Mouse (Mus musculus): ENCODE results near the gene Morn5. TPM values are rescaled to one million over a fixed set of nuclear protein-coding genes. Genes with fewer than 3 reads are reported as not detected.
A peak's percentile ranks its signal among the peaks of the same experiment; 100 is the strongest.

The Morn5 gene
- total and polyA plus RNA-seq, 3 experiments: 0.81 to 1.3 TPM; not detected in 1

DNA sequence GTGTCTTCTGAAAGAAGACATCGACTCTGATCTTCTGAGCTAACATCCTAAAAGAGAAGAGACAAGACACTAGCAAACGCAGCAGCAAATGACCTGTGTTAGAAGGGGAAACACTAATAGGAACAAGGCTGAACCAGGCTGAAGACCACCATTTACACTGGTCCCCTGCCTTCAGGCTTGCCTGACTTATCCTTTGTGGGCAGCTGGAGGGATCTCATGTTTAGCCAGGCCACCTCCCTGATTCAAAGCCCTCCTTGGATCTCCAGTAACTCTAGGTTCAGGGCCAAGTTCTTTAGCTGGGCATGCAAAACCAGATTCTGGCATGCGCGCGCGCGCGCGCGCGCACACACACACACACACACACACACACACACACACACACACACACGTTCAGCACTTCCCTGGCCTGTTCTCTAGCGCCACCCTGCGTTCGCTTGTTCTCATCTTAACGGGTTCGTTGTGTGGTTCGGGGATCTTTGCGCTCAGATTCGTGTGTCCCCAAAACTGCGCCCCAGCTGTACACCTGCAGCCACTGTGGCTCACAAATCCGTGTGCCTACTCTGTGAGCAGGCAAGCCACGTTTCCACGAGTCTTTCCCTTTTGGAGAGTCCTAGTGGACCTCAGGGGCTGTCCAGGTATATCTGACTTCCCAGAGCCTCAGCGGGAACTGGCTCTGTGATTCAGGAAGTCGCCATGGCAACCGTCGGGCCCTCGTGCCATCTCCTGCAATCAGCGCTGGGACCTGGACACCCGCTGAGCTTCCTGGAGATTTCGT is 27.7 kb upstream of the Morn5 start:
- no peak overlapping the region for H3K27ac ChIP-seq (ENCODE audit: control insufficient read depth, low read depth, low read length)
- H3K9ac ChIP-seq (ENCODE audit: control insufficient read depth, low read depth, low read length, poor library complexity, severe bottlenecking): no peak overlapping the region
- H3K4me3 ChIP-seq (ENCODE audit: control insufficient read depth in 1 of 2, insufficient read depth in 1 of 2, low read depth in 2 of 2, low read length in 2 of 2): no peak overlapping the region
- H3K36me3 ChIP-seq (ENCODE audit: control insufficient read depth in 1 of 2, insufficient read depth in 2 of 2, low read length in 2 of 2): no peaks in the 10 kb centered on the region
- no peaks in the 10 kb centered on the region for H3K79me2 ChIP-seq (ENCODE audit: control insufficient read depth, insufficient read depth, low read length, poor library complexity)
- H3K4me1 ChIP-seq (ENCODE audit: control insufficient read depth in 1 of 2, insufficient read depth in 2 of 2, low read length in 2 of 2): no peaks in the 10 kb centered on the region
- DNase-seq (ENCODE audit: low read depth, low spot score): peak; percentile 58
- no peak for TF ChIP-seq MAX (IDR thresholded peaks at IDR 0.05; ENCODE audit: low read length)
- TF ChIP-seq GABPA (IDR thresholded peaks at IDR 0.05; ENCODE audit: low read depth, low read length): no peak
- TF ChIP-seq MEF2A (IDR thresholded peaks at IDR 0.05; ENCODE audit: extremely low read depth, insufficient replicate concordance, low read depth, low read length, poor library complexity, severe bottlenecking): no peak
- no peak for TF ChIP-seq MAFK (IDR thresholded peaks at IDR 0.05; ENCODE audit: borderline replicate concordance, low read depth, low read length)
- peak; percentile 11; the same call in 1 of the 2 replicates for TF ChIP-seq SMC3 (IDR thresholded peaks at IDR 0.05; ENCODE audit: low read depth, low read length)
- TF ChIP-seq POLR2AphosphoS2 (IDR thresholded peaks at IDR 0.05; ENCODE audit: low read length): no peak
- no peak for TF ChIP-seq CHD1 (IDR thresholded peaks at IDR 0.05; ENCODE audit: low read depth, low read length)
- no peak for TF ChIP-seq ZMIZ1 (IDR thresholded peaks at IDR 0.05; ENCODE audit: low read depth, low read length)
- no peak for TF ChIP-seq UBTF (IDR thresholded peaks at IDR 0.05; ENCODE audit: borderline replicate concordance, insufficient read depth, low read depth, low read length)
- TF ChIP-seq ZC3H11A (IDR thresholded peaks at IDR 0.05; ENCODE audit: low read depth, low read length): no peak
- peak; percentile 51; the same call in 1 of the 2 replicates for TF ChIP-seq NRF1 (IDR thresholded peaks at IDR 0.05; ENCODE audit: insufficient read depth, low read depth, low read length, poor library complexity, severe bottlenecking)
- TF ChIP-seq GATA1 (IDR thresholded peaks at IDR 0.05; ENCODE audit: low read depth, low read length): no peak
- TF ChIP-seq MYC (IDR thresholded peaks at IDR 0.05; ENCODE audit: low read depth, low read length): no peak
- peak; percentile 14 for TF ChIP-seq RAD21 (IDR thresholded peaks at IDR 0.05; ENCODE audit: low read depth, low read length)
- TF ChIP-seq CTCF (IDR thresholded peaks at IDR 0.05 in 2 of 3, conservative IDR thresholded peaks at IDR 0.05 in 1 of 3; ENCODE audit: control insufficient read depth in 1 of 3, insufficient read depth in 1 of 3, low read depth in 2 of 3, low read length in 3 of 3, poor library complexity in 1 of 3, severe bottlenecking in 1 of 3): peak; percentile 39 to 61 (median 50); a peak in 5 of 6 replicates
- no peak for TF ChIP-seq TAL1 (IDR thresholded peaks at IDR 0.05; ENCODE audit: low read length)
- no peak for TF ChIP-seq BHLHE40 (IDR thresholded peaks at IDR 0.05; ENCODE audit: borderline replicate concordance, low read depth, low read length)
- H3K9me3 ChIP-seq (replicated peaks; ENCODE audit: insufficient read depth, low read length): no peaks in the 10 kb centered on the region
- H3K27me3 ChIP-seq (ENCODE audit: control insufficient read depth in 1 of 2, insufficient read depth in 2 of 2, low read length in 2 of 2): 0 out of 4 replicates have a peak, but pooled peaks cover 0 to 2% of the 10 kb centered on the region in 2 experiments

DNA sequence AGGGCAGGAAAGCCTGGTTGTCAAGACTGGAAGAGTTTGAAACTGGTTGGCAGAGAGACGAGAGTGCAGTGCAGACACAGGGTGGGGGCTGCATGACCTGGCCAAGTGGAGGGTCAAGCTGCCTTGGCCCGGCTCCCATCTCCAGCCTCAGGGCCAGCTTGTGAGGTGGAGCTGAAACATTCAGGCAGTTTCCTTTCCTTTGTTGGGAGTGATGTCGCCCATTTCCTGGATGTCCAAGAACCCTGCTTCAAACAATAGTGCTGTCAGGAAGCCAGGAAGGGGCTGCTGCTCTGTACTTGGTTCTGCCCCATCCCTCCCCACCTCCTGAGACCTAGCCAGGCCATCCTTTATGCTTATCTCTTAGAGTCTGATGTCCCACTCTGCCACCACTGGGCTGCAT is 26.0 kb upstream of the Morn5 start:
- TF ChIP-seq NRF1 (IDR thresholded peaks at IDR 0.05; ENCODE audit: insufficient read depth, low read depth, low read length, poor library complexity, severe bottlenecking) (no peak), NELFE (IDR thresholded peaks at IDR 0.05; ENCODE audit: low read depth, low read length) (no peak), ZKSCAN1 (IDR thresholded peaks at IDR 0.05; ENCODE audit: low read depth, low read length) (no peak), HCFC1 (IDR thresholded peaks at IDR 0.05; ENCODE audit: low read depth, low read length) (no peak), EP300 (IDR thresholded peaks at IDR 0.05; ENCODE audit: low read depth in 1 of 2, low read length in 2 of 2) (no peak), USF1 (IDR thresholded peaks at IDR 0.05; ENCODE audit: low read depth, low read length) (no peak), E2F4 (IDR thresholded peaks at IDR 0.05; ENCODE audit: borderline replicate concordance, low read depth, low read length) (no peak), RAD21 (IDR thresholded peaks at IDR 0.05; ENCODE audit: low read depth, low read length) (no peak)
- Histone ChIP-seq H3K4me1 (ENCODE audit: control insufficient read depth in 1 of 2, insufficient read depth in 2 of 2, low read length in 2 of 2) (no peaks in the 10 kb centered on the region), H3K27me3 (ENCODE audit: control insufficient read depth in 1 of 2, insufficient read depth in 2 of 2, low read length in 2 of 2) (0 out of 4 replicates have a peak, but pooled peaks cover 0 to 2% of the 10 kb centered on the region in 2 experiments), H3K4me3 (ENCODE audit: control insufficient read depth in 1 of 2, insufficient read depth in 1 of 2, low read depth in 2 of 2, low read length in 2 of 2) (no peak overlapping the region), H3K9ac (ENCODE audit: control insufficient read depth, low read depth, low read length, poor library complexity, severe bottlenecking) (no peak overlapping the region), H3K27ac (ENCODE audit: control insufficient read depth, low read depth, low read length) (no peak overlapping the region), H3K9me3 (replicated peaks; ENCODE audit: insufficient read depth, low read length) (no peaks in the 10 kb centered on the region), H3K36me3 (ENCODE audit: control insufficient read depth in 1 of 2, insufficient read depth in 2 of 2, low read length in 2 of 2) (no peaks in the 10 kb centered on the region), H3K79me2 (ENCODE audit: control insufficient read depth, insufficient read depth, low read length, poor library complexity) (no peaks in the 10 kb centered on the region)
- no peak for DNase-seq (ENCODE audit: low read depth, low spot score)
